Mouse (Mus musculus) myocyte (in vitro differentiated cells): ENCODE results near the gene Eras.
"Not testable (repeated sequence)": the region's sequence is repeated elsewhere in the genome, so short reads cannot be mapped to it uniquely, and the experiment has no call there.

Source experiments
- E2F4 ChIP-seq: IDR thresholded peaks from one replicate; pipeline ENCODE4 v1.6.1; 2011; ENCODE audit warnings: mild to moderate bottlenecking, control low read depth, moderate library complexity; ENCODE audit not compliant: insufficient read depth
- MAX ChIP-seq: IDR thresholded peaks from one replicate; pipeline ENCODE4 v1.6.1; 2011; ENCODE audit warnings: low read depth, mild to moderate bottlenecking, control low read depth
- MYOD1 ChIP-seq, 3 experiments: IDR thresholded peaks; one replicate each; pipeline ENCODE4 v1.6.1; 2011; ENCODE audit warnings: control low read depth in 2 of 3, low read depth in 2 of 3, mild to moderate bottlenecking in 2 of 3, moderate library complexity in 1 of 3; ENCODE audit not compliant: insufficient read length in 2 of 3, control insufficient read depth in 1 of 3
- MYOG ChIP-seq, 3 experiments: IDR thresholded peaks; one replicate each; pipeline ENCODE4 v1.6.1; 2011; ENCODE audit warnings: control low read depth in 2 of 3, low read depth in 2 of 3, mild to moderate bottlenecking in 2 of 3; ENCODE audit not compliant: insufficient read length in 2 of 3, control insufficient read depth in 1 of 3, insufficient read depth in 1 of 3
- POLR2A ChIP-seq: IDR thresholded peaks from one replicate; pipeline ENCODE4 v1.6.1; 2011; ENCODE audit warnings: low read depth, mild to moderate bottlenecking, control low read depth, moderate library complexity; ENCODE audit not compliant: insufficient read length
- POLR2AphosphoS2 ChIP-seq: IDR thresholded peaks from one replicate; pipeline ENCODE4 v1.6.1; 2011; ENCODE audit warnings: low read depth, control low read depth; ENCODE audit not compliant: insufficient read length
- TCF3 ChIP-seq: IDR thresholded peaks from one replicate; pipeline ENCODE4 v1.6.1; 2011; ENCODE audit warnings: low read depth, control low read depth; ENCODE audit not compliant: insufficient read length

- not testable (repeated sequence) for TF ChIP-seq POLR2AphosphoS2; POLR2A; MYOD1 (IDR thresholded peaks at IDR 0.05; ENCODE audit: control insufficient read depth in 1 of 3, insufficient read length in 2 of 3, low read depth in 2 of 3); MYOG (IDR thresholded peaks at IDR 0.05; ENCODE audit: control insufficient read depth in 1 of 3, insufficient read depth in 1 of 3, insufficient read length in 2 of 3, low read depth in 2 of 3); TCF3; MAX; E2F4
Measured at GRCm38 (mm10) chrX:7915669-7916068, 12.7 kb downstream of the Eras start.
